Mouse (Mus musculus): ENCODE results near the gene Npas3.

The Npas3 gene

GRCm38 (mm10) chr12:53416096-53416495 is 167.6 kb downstream of the Npas3 start:
- DNase-seq, result peak in 1 of 2 experiments; percentile 8

GRCm38 (mm10) chr12:53421701-53422100 is 173.2 kb downstream of the Npas3 start:
- DNase-seq, result no peak

DNA sequence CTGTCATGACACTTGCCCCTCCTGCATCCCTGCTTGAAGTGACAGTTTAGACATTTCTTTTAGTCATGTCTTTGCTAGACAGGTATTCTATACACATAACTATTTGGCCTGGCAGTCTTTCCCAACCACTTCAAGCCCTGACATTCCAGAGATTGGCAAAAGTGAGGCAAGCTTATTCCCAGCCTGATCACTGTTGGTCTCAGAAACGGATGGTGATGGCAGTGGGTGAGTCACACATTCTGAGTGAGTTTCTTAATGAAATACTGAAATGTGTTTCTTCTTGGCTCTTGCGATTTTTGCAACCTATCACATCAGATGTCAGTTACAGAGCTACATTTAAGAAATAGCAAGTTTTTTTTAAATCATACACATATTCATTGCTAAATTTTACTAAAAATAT is 175.2 kb downstream of the Npas3 start:
- DNase-seq, result no peak

DNA sequence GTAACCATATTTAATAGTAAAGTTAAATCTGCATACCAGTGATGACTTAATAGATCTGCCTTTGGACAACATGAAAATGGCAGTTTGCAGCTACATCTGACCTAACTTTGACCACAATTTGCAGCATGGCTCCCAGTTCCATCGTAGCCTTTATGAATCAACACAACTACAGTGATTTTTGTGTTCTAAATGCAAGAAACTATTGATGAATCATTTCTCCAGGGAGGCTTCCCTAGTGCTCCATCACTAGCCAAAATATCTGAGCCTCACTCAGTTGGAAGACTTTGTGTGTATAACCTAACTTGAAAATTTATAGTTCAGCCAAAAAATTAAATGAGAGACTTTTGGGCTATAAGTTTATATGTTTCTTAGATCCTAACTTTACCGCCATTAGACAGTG is 177.5 kb downstream of the Npas3 start:
- DNase-seq, result no peak

DNA sequence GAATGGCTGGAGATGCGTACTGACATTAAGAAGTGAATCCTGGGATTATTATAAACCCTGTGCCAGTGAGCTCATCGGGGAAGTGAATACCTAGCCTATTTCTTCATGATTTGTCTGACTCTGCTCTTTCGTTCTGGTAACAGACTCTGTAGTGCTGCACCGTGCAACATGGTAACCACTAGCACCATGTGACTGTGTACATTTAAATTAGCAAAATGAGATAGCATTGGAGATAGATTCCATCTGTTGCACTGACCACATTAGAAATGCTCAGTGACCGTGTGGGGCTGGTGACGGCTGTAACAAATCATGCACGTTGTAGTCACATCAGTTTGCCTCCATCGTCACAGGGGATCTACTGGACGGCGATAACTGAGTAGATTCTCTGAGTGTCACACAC is 178.7 kb downstream of the Npas3 start:
- DNase-seq, result no peak

- no peak for DNase-seq
Observed at GRCm38 (mm10) chr12:53442029-53442428, 193.6 kb downstream of the Npas3 start.

GRCm38 (mm10) chr12:53447469-53447868 is 199.0 kb downstream of the Npas3 start:
- peak in 1 of 2 experiments; percentile 6 for DNase-seq

DNA sequence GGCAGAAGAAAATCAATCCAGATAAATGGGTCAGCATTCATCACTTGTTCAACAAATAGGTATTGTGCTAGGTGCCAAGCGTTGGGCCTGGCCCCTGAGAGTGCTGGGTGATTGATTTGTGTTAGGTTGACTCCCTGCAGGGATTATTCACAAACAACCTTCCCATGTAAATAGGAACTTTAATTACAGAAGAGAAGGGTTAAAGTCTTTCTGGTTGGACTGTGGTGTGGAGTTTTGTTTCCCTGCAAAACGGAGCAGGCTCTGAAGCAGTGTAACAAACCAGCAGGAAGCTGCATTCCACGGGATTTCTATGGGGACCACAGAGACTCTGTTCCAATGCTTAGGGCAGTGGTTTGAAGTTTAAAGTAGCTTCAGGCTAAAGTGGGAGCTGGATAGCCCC is 199.6 kb downstream of the Npas3 start:
- DNase-seq, result no peak

DNA sequence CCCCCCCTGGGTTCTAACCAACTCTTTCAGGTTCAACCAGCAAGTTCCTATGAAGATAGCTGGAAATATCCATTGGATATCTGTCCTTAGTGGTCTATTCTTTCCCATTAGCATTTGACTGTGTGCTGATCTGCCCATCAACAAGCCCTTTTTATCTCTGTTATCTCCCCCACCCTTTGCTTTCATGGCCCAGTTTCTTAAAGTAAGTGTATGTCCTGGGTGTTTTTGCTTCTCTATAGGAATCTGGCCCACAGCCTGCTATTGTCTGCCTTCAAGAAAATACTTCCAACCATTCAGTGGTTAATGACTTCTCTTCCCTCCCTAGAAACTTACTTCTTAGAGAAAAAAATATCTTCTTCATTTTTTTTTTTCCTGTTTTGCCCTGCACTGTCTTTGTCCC is 219.1 kb downstream of the Npas3 start:
- DNase-seq, result no peak

DNA sequence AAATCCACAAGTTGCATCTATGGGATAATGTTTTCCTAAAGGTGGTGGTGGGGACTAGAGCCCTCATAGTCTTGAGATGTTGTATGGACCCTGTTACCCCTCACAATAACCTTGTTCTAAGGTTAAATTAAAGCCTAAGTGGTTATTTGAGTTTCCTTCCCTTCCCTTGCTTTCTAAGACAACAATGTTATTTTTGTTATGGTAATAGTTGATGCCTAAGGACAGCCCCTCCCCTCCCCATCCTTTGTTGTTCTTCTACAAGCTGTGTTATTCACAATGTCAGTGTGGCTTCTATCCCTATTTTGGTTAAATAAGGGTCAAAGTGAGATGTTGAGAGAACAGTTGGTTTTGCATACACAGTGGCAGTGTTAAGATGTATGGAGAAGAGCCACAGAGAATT is 226.0 kb downstream of the Npas3 start:
- DNase-seq, result no peak

- DNase-seq, result no peak
Observed at GRCm38 (mm10) chr12:53484924-53485323, 236.4 kb downstream of the Npas3 start.

GRCm38 (mm10) chr12:53496386-53496785 is 247.9 kb downstream of the Npas3 start:
- DNase-seq, result no peak

- no peak for DNase-seq
Observed at GRCm38 (mm10) chr12:53514885-53515284, 266.4 kb downstream of the Npas3 start.

- DNase-seq, result no peak
Observed at GRCm38 (mm10) chr12:53519556-53519955, 271.1 kb downstream of the Npas3 start.

DNA sequence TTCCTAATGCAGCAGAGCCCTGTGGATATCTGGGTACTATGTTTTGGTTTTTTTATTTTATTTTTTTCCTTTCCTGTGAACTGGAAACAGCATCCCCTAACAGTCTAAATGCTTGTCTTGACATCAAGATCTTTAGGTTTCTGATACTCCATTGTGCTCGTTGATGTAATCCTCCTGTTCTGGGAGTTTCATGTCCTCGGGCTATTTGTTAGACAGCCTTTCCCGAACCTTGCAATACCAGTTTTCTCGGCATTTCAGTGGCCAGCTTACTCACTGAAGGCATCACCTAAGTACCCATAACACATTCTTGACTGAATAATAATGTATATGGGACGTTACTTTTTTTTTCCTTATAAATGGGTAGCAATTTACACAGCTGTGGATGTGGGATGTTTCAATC is 274.2 kb downstream of the Npas3 start:
- no peak for DNase-seq

- no peak for DNase-seq
Observed at GRCm38 (mm10) chr12:53527046-53527445, 278.6 kb downstream of the Npas3 start.

DNA sequence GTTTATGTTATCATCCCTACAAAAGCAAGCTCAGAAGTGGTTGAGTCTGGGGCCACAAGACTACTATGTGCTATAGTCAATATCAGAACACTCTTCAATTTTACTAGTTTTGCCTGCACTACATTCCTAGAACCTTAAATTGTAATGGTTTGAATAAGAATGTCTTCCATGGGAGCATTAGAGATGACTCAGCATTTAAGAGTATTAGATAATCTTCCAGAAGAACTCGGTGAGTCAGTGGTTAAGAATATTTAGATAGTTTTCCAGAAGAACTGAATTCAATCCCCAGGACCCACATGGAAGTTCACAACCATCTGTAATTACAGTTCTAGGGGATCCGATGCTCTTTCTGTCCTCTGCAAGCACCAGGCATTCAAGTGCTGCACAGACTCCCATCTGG is 280.9 kb downstream of the Npas3 start:
- no peak for DNase-seq

DNA sequence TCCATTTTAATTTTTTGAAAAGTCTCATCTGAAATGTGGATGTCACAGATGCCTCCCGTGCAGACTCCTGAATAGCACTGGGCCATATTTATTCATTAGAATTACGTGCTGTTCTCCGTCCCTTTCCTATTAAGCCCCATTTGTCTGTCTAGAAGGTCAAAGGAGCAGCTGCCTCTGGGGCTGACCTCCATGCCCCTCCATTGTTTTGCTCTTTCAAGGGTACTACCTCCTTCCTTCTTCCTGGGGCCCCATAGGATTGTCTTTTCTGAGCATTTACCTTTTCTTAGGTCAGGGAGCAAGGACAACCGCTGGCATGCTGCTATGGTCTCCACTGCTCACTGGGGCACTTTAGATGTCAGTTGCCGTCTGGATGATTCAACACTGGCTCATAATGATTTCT is 288.3 kb downstream of the Npas3 start:
- no peak for DNase-seq

DNA sequence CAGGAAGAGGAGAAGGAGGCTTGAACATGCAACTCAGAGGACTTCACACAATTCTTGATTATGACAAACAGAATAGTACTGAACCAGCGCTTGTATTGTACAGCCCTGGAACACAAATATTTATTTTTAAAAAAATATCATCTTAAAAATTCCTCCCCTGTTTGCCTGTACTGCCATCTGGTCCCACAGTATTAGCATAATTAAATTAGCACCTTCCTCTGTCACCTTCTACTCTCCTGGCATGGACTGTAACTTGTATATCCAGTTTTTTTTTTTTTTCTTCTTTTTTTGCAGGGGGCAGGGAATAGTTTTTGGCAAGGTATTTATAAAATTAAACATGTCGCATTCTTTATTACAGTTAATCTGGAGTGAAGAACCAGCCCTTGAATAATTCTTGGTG is 307.9 kb downstream of the Npas3 start:
- no peak for DNase-seq

- DNase-seq, result no peak
Observed at GRCm38 (mm10) chr12:53558259-53558658, 309.8 kb downstream of the Npas3 start.

DNA sequence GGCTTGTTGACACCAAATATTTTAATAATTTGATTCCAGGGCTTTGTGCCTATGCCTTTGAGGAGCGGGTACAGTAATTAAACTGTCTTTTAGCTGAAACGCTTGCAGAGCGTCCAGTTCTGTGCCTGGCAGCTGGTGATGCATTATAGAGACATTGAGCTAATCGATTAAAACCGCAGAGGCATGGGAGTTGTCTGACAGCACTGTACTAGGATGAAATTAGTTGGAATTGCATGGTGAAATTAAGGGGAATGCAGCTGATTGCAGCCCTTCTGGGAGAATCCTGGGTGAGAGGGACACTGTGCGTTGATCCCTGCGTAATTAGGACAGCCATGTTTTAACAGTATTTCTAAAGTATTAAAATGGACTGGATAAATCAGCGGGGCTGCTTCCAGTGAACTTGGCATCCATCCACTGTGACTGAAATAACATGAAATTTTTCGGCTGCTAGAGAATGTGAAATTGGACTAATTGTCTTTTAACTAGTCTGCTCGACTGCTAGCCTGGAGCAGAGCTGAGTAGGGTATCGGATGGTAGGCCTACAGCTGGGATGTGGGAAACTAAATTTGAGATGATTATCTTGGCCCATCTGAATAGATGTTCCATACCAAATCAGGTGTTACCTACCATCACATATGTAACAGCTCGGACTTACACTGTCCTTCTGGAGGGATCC is 318.4 kb downstream of the Npas3 start:
- DNase-seq, result no peak

- no peak for DNase-seq
Observed at GRCm38 (mm10) chr12:53581181-53581580, 332.7 kb downstream of the Npas3 start.

DNA sequence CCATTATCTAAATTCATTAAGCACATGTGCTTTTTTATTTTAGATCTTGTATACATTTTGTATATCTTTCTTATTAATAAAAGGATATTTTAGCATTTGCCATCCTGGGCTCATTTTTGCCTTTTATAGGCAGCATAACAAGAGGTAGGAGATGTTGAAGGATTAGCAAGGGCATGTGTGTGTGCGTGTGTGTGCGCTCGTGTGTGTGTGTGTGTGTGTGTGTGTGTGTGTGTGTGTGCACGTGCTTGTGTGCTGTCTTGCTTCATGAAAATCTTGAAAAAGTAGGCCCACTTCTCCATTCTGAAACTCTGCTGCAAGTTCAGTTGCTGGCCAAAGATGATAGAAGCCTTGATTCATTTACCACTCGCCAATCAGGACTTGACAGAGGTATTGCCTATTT is 338.8 kb downstream of the Npas3 start:
- no peak for DNase-seq

DNA sequence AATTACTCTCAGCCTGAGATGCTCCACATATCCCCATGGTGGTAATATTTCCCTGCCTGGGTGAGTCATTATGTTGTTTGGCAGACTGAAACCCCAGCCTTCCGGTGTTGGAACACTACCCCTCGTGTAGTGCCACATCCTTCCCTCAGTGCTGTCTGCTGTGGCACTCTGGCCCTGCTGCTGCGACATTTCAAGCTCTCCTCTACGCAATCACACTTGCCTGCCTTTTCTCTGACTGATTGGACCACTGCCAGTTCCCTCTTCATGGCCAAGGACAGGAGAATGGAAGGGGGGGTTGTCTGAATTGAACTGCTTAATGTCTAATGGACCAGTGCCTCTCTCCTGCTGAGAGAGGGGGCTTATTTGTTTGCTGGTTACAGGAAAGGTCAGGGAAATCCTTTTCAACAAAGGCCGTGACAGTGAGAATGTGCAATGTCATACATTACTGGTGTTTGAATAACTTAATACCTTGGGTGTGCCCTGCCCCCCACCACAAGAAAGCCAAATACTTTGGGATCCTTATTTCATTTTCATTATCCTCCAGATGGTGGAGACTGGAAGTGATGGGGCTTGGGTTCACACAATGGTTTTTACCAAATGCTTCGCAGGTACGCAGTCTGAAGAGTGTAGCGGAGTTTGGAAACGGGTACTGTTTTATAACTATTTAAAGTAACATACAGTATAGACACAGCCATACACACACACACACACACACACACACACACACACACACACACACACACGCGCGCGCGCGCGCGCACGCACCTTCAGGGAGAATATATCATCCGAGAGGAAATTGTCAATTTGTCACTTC is 339.4 kb downstream of the Npas3 start:
- DNase-seq, result peak; percentile 19 to 28
